Mouse (Mus musculus) cortical plate, adult 2 months (tissue): ENCODE data around the gene Fxyd7.

Source experiments
- CTCF ChIP-seq: fragments of 200-500 bp; IDR thresholded peaks from 2 replicates; pipeline ENCODE4 v1.5.1; 2011; ENCODE audit warnings: mild to moderate bottlenecking, control low read depth, low read length; ENCODE audit not compliant: insufficient read depth; ENCODE audit errors: extremely low read depth
- POLR2A ChIP-seq: fragments of 200-500 bp; IDR thresholded peaks from 2 replicates; pipeline ENCODE4 v1.6.1; 2011; ENCODE audit warnings: mild to moderate bottlenecking, low read length, control low read depth; ENCODE audit not compliant: insufficient read depth; ENCODE audit errors: extremely low read depth

- TF ChIP-seq CTCF (no peak), POLR2A (no peak)
Observed at GRCm38 (mm10) chr7:31070324-31070723, 19.1 kb upstream of the Fxyd7 start.
